Mouse (Mus musculus) hindbrain, embryonic 13.5 days (tissue): Measurements from ENCODE around the gene Ptov1. TPM values are rescaled to one million over a fixed set of nuclear protein-coding genes. Genes with fewer than 3 reads are reported as not detected.

Experiments used
- ATAC-seq: fragments of 200-750 bp; cut with Nextera tagmentation; 2 replicates; pipeline ENCODE4 v1.8.0; 2017; ENCODE audit warnings: moderate TSS enrichment; ENCODE audit not compliant: low FRiP score
- H3K27ac ChIP-seq: fragments of 300-500 bp; sonication (generic); 2 replicates; pipeline ENCODE4 v1.5.1; 2015; ENCODE audit warnings: inconsistent platforms, mild to moderate bottlenecking, moderate library complexity
- H3K27me3 ChIP-seq: fragments of 300-500 bp; sonication (generic); 2 replicates; pipeline ENCODE4 v1.6.1; 2015; ENCODE audit warnings: mild to moderate bottlenecking, inconsistent platforms
- H3K36me3 ChIP-seq: fragments of 300-500 bp; sonication (generic); 2 replicates; pipeline ENCODE4 v1.6.1; 2015; ENCODE audit warnings: mild to moderate bottlenecking, inconsistent platforms
- H3K4me1 ChIP-seq: fragments of 300-500 bp; sonication (generic); replicated peaks from 2 replicates; pipeline ENCODE4 v1.6.1; 2015; ENCODE audit warnings: inconsistent platforms
- H3K4me2 ChIP-seq: fragments of 300-500 bp; sonication (generic); 2 replicates; pipeline ENCODE4 v1.6.1; 2015; ENCODE audit warnings: inconsistent platforms, mild to moderate bottlenecking, moderate library complexity
- H3K4me3 ChIP-seq: fragments of 300-500 bp; sonication (generic); 2 replicates; pipeline ENCODE4 v1.5.1; 2015; ENCODE audit warnings: mild to moderate bottlenecking, inconsistent platforms
- H3K9ac ChIP-seq: fragments of 300-500 bp; sonication (generic); 2 replicates; pipeline ENCODE4 v1.6.1; 2015; ENCODE audit warnings: mild to moderate bottlenecking, inconsistent platforms
- H3K9me3 ChIP-seq: fragments of 300-500 bp; sonication (generic); 2 replicates; pipeline ENCODE4 v1.6.1; 2016; ENCODE audit warnings: inconsistent platforms
- WGBS: fragments of 180-500 bp; shearing (Covaris S2); methylation state at CpG from one replicate; pipeline ENCODE4 v1.1.7; 2015; 5-methylcytosine and 5-hydroxymethylcytosine counted together
- polyA plus RNA-seq: library from polyadenylated mRNA; unstranded; fragments of >200 nt; fragmentation: Nextera tagmentation; extraction: Ambion mirVana; gene quantifications from 2 replicates; pipeline ENCODE4 v1.2.1, GENCODE M21; 2015

Ptov1 gene
- polyA plus RNA-seq, 1 experiment from 2014 or later, result 495 TPM

DNA sequence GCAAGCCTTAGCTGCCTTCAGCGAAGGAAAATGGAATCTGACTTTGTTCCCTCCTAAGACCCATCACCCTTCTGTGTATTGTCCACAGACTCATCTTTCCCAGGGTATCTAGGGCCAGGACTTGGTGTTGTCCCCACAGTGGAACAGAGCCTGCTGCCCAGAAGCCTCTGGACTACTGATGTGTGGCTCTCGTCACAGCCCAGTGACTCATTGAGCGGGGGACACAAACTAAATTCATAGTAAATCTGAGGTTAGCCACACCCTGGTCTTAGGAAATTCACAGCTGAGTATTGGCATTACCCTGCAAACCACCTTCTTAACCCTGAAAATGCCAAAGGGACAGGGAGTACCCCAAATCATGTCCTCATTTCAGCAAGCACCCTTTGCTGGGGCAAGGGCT is 42.8 kb downstream of the Ptov1 start:
- Histone ChIP-seq H3K27me3 (no peaks in the 10 kb centered on the region), H3K4me3 (no peak overlapping the region), H3K9me3 (no peaks in the 10 kb centered on the region), H3K27ac (no peak overlapping the region), H3K4me1 (peaks cover 6% of the 10 kb centered on the region; the same call in 1 of the 2 replicates), H3K9ac (no peak overlapping the region), H3K4me2 (no peak overlapping the region), H3K36me3 (peaks cover 41% of the 10 kb centered on the region)
- WGBS, result 91% methylated on average over 3 of the region's 3 CpGs
- ATAC-seq, result no peak

DNA sequence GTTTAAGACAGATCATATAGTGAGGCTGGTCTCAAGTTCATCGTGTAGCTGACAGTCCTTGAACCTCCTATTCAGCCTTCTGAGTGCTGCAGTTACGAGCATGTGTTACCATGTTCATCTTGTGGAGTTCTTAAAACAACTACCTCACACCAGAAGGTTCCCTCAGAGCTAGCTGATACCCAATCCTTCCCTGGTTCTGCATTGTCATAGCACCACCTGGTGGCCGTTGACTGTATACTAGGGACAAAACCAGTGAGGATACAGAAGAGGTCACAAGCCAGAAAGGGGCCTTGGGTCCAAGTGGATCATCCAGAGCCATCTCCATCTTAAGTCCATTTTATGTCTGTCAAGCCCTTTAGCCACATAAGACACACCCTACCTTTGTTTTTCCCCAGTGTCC is 44.7 kb downstream of the Ptov1 start:
- no peaks in the 10 kb centered on the region for H3K9me3 ChIP-seq
- H3K4me1 ChIP-seq, result peaks cover 17% of the 10 kb centered on the region
- peak; percentile 72; the same call in 1 of the 2 replicates for ATAC-seq
- H3K36me3 ChIP-seq, result peaks cover 22% of the 10 kb centered on the region
- peak overlapping the region; percentile 29; the same call in 1 of the 2 replicates for H3K9ac ChIP-seq
- no peak overlapping the region for H3K27ac ChIP-seq
- no peak overlapping the region for H3K4me2 ChIP-seq
- no peaks in the 10 kb centered on the region for H3K27me3 ChIP-seq
- 28% methylated on average over 3 of the region's 3 CpGs for WGBS
- no peak overlapping the region for H3K4me3 ChIP-seq

DNA sequence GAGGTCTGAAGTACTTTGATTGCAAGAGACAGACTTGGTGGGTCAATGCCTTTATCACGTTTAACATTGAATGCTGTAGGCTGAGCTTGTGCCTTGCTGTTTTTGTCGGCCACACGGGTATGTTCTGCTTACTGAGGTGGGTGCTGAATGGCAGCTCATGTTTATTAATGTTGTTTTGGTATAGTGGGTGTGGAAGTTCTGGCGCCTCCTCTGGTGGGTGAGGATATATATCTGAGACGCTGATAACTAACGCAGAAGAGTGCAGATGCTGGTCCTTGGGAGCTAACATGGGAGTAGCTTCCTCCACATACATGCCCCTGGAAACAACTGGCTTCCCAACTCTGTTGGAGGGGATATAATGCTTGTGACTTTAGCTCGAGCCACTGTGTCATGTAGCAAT is 46.2 kb downstream of the Ptov1 start:
- no peaks in the 10 kb centered on the region for H3K27me3 ChIP-seq
- WGBS, result 38% methylated on average over 7 of the region's 7 CpGs
- peaks cover 32% of the 10 kb centered on the region for H3K4me1 ChIP-seq
- peaks cover 7% of the 10 kb centered on the region; the same call in 1 of the 2 replicates for H3K36me3 ChIP-seq
- no peak for ATAC-seq
- H3K9ac ChIP-seq, result no peak overlapping the region; the same call in 1 of the 2 replicates
- H3K9me3 ChIP-seq, result no peaks in the 10 kb centered on the region
- H3K4me2 ChIP-seq, result no peak overlapping the region
- H3K27ac ChIP-seq, result no peak overlapping the region
- no peak overlapping the region for H3K4me3 ChIP-seq

DNA sequence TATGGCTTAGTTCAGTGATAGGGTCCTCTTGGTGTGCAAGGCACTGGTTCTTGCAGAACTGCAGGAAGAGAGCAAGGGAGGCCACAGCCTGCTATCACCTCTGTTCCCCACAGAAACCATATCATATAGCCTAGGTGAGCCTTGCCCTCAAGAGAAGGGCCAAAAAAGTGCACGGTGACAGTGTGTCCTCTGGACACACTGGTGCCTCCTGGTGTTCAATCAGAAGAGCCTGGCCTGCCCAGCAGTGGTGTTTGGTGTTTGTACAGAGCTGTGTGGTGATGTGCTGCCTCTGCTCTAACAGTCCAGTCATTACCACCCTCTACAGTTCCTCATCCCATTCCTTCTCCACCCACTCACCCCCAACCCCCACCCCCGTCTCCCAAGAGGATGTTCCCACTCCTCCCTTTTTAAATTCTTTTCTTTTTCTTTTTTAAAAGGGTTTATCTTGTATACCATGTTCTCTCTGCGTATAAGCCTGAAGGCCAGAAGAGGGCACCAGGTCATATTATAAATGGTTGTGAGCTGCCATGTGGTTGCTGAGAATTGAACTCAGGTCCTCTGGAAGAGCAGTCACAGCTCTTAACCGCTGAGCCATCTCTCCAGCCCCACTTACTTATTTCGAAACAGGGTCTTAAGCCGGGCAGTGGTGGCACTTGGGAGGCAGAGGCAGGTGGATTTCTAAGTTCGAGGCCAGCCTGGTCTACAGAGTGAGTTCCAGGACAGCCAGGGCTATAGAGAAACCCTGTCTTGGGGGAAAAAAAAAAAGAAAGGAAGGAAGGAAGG is 47.7 kb downstream of the Ptov1 start:
- WGBS, result 85% methylated on average over 7 of the region's 7 CpGs
- Histone ChIP-seq H3K4me1 (peaks cover 47% of the 10 kb centered on the region), H3K9ac (no peak overlapping the region), H3K36me3 (no peaks in the 10 kb centered on the region), H3K4me2 (no peak overlapping the region), H3K27me3 (no peaks in the 10 kb centered on the region), H3K9me3 (no peaks in the 10 kb centered on the region), H3K4me3 (no peak overlapping the region), H3K27ac (no peak overlapping the region)
- no peak for ATAC-seq

DNA sequence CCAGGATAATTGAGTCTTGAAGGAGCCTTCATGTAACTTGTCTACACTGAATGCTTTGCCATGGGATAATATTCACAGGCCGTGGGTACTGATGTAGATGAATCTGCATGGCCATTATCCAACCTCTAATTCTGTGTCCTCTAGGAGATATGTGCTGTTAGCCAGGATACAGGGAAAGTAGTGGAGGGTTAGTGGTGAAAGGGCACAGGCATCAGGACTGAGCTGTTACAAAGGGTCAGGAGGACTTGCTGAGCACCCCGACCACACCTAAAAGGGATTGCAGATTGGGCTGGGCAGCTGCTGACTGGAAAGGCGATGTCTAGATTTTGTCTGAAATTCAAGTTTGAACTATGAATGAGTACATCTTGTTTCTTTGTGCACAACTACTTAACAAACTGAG is 49.1 kb downstream of the Ptov1 start:
- 92% methylated on average over 3 of the region's 3 CpGs for WGBS
- H3K4me2 ChIP-seq, result no peak overlapping the region
- H3K4me1 ChIP-seq, result peaks cover 47% of the 10 kb centered on the region
- H3K9me3 ChIP-seq, result no peaks in the 10 kb centered on the region
- no peak overlapping the region for H3K4me3 ChIP-seq
- no peak overlapping the region for H3K9ac ChIP-seq
- H3K27me3 ChIP-seq, result no peaks in the 10 kb centered on the region
- no peaks in the 10 kb centered on the region for H3K36me3 ChIP-seq
- no peak overlapping the region for H3K27ac ChIP-seq
- no peak for ATAC-seq

DNA sequence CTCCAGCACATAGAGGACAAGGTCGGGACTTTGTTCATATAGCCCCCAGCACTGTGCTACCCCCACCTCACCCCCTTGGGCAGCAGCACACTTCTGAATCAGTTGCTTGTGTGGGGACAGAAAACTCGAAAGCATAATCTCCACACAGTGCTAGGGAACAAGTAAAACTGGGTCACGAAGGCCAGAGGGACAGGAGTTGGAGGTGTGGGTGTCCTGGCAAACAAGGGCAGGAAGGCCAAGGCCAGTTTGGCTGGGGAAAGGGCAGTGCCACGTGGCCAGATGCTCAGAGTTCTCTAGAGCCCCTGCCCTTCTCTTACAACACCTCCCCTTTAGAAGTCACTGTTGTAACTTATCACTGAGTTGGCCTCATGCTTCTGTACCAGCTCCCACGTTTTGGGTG is 49.7 kb downstream of the Ptov1 start:
- Histone ChIP-seq H3K4me3 (no peak overlapping the region), H3K9ac (peak overlapping the region; percentile 46; the same call in 1 of the 2 replicates), H3K4me2 (no peak overlapping the region), H3K27ac (no peak overlapping the region), H3K36me3 (no peaks in the 10 kb centered on the region), H3K9me3 (no peaks in the 10 kb centered on the region), H3K4me1 (peaks cover 54% of the 10 kb centered on the region), H3K27me3 (no peaks in the 10 kb centered on the region)
- ATAC-seq, result no peak
- 71% methylated on average over 5 of the region's 5 CpGs for WGBS

DNA sequence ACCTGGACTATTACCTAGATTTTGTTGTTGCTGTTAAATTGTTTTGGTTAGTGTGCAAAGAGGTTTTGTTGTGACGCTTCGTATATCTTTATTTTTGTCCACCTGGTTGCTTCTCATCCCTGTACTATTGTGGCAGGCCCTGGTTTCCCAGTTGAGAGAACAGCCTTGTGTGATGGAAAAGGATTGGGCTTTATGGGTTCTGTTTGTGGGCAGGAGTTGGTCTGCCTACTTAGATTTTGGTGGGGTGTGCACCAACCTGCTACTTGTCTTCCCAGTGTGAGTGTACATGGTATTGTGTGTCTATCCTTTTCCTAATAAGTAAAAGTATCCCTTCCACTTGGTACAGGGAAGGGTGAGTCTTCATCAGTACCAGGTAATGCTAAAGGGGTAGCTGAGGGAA is 50.2 kb downstream of the Ptov1 start:
- Histone ChIP-seq H3K9me3 (no peaks in the 10 kb centered on the region), H3K4me1 (peaks cover 52% of the 10 kb centered on the region), H3K36me3 (no peaks in the 10 kb centered on the region), H3K27me3 (no peaks in the 10 kb centered on the region), H3K4me2 (peak overlapping the region; percentile 83), H3K4me3 (no peak overlapping the region), H3K9ac (peak overlapping the region; percentile 53), H3K27ac (0 out of 2 replicates have a peak overlapping the region, but pooled peaks have one; percentile 10)
- WGBS, result 89% methylated on average over 2 of the region's 2 CpGs
- ATAC-seq, result no peak

DNA sequence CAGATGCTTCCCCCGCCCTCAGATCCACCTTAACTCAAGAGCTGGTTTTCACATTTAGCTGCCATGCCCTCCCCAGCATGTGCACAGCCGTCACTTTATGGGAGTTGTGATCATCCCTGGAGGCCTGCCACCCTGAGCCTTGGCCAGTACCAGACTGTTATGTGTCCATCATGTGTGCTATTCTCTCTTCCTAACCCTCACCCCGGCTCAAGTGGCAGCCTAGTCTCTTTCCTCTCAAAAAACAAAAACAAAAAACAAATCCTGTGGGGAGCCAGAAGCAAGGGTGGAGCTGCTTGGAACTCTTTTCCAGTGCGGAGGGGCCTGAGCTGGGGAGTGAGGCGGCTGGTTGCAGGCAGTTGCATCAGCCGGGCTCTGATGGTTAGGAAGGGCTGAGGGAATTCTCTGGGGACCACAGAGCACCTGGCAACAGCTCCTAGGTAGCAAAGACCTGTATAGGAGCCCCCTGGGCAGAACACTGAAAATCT is 50.8 kb downstream of the Ptov1 start:
- 39% methylated on average over 6 of the region's 6 CpGs for WGBS
- H3K9ac ChIP-seq, result peak overlapping the region; percentile 53
- ATAC-seq, result no peak
- H3K27ac ChIP-seq, result 0 out of 2 replicates have a peak overlapping the region, but pooled peaks have one; percentile 10
- H3K4me1 ChIP-seq, result peaks cover 50% of the 10 kb centered on the region
- H3K4me2 ChIP-seq, result peak overlapping the region; percentile 83
- H3K9me3 ChIP-seq, result no peaks in the 10 kb centered on the region
- H3K4me3 ChIP-seq, result peak overlapping the region; percentile 10; the same call in 1 of the 2 replicates
- no peaks in the 10 kb centered on the region for H3K27me3 ChIP-seq
- H3K36me3 ChIP-seq, result no peaks in the 10 kb centered on the region

DNA sequence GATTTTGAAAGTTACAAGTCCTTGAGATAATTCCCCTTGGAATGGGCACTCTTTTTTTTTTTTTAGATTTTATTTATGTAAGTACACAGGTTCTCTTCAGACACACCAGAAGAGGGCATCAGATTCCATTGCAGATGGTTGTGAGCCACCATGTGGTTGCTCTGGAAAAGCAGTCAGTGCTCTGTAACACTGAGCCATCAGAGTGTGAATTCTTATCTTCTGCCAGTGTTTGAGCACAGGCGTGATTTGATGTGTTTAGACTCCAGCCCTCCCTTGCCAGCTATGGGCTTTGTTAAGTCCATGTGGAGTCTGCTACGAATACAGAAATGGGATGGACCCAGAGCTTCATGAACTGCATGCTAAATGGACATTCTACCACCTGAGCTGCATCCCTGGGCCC is 51.4 kb downstream of the Ptov1 start:
- Histone ChIP-seq H3K27me3 (no peaks in the 10 kb centered on the region), H3K9ac (no peak overlapping the region), H3K4me2 (peak overlapping the region; percentile 83), H3K4me1 (peaks cover 50% of the 10 kb centered on the region), H3K4me3 (peak overlapping the region; percentile 84; the same call in 1 of the 2 replicates), H3K36me3 (no peaks in the 10 kb centered on the region), H3K9me3 (no peaks in the 10 kb centered on the region), H3K27ac (no peak overlapping the region)
- WGBS, result 40% methylated on average over 2 of the region's 2 CpGs
- ATAC-seq, result no peak

DNA sequence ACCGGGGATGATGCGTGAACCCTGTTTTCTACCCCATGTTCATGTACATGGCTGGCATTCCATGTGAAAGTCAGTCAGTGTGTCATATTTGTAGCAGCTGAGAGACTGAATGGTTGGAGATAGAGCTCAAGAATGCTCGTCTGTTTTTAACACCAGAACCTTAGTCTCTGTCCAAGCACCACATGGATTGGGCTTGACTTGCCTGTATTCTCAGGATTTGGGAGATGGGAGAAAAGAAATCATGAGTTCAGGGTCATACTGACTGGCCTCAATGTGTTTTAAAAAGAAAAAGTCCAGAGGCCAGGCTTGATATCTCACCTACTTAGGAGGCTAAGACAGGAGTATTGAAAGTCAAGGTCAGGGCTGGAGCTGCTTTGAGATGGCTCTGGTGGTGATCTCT is 52.1 kb downstream of the Ptov1 start:
- ATAC-seq, result no peak
- H3K27ac ChIP-seq, result no peak overlapping the region
- H3K9ac ChIP-seq, result peak overlapping the region; percentile 93
- WGBS, result 33% methylated on average over 3 of the region's 3 CpGs
- peak overlapping the region; percentile 84 for H3K4me3 ChIP-seq
- no peaks in the 10 kb centered on the region for H3K9me3 ChIP-seq
- peak overlapping the region; percentile 83 for H3K4me2 ChIP-seq
- no peaks in the 10 kb centered on the region for H3K27me3 ChIP-seq
- peaks cover 50% of the 10 kb centered on the region for H3K4me1 ChIP-seq
- H3K36me3 ChIP-seq, result no peaks in the 10 kb centered on the region

DNA sequence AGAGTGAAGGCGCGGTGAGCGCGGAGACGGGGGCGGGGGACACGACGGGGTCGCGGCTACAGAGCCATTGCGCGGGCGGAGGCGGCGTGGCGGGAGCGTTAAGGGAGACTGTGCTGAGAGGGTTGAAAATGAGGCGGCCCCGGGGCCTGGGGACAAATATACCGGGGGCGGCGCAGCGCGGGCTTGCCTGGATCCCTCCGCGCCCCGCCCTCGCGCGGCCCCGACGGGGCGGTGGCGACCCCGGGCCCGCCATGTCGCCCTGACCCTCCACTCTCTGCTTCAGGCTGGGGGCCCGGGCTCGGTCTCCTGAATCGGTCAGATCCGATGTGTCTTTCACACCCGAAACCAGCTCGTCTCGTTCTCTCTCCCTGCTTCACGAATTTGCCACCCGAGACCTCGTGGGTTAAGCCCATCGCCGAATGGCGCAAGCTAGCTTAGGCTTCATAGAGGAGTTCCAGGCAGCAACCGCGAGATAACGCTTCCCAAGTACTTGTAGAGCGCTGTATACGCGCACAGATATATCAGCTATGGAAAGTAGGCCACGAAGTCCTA is 53.0 kb downstream of the Ptov1 start, which contains the start of gene Atf5:
TSS of gene Atf5 (minus strand) at position 189 of the 552 bp plus-strand sequence.
- H3K36me3 ChIP-seq, result 0 out of 2 replicates have a peak, but pooled peaks cover 5% of the 10 kb centered on the region
- H3K4me2 ChIP-seq, result peak within 1 kb of the TSS; percentile 83
- H3K4me1 ChIP-seq, result peaks cover 48% of the 10 kb centered on the region
- ATAC-seq, result peak; percentile 2; the same call in 1 of the 2 replicates
- WGBS, result under 1% methylated on average over 55 of the region's 57 CpGs
- H3K9ac ChIP-seq, result peak within 1 kb of the TSS; percentile 93
- peak within 1 kb of the TSS; percentile 84 for H3K4me3 ChIP-seq
- H3K27me3 ChIP-seq, result no peaks in the 10 kb centered on the region
- H3K27ac ChIP-seq, result peak within 1 kb of the TSS; percentile 94
- no peaks in the 10 kb centered on the region for H3K9me3 ChIP-seq

DNA sequence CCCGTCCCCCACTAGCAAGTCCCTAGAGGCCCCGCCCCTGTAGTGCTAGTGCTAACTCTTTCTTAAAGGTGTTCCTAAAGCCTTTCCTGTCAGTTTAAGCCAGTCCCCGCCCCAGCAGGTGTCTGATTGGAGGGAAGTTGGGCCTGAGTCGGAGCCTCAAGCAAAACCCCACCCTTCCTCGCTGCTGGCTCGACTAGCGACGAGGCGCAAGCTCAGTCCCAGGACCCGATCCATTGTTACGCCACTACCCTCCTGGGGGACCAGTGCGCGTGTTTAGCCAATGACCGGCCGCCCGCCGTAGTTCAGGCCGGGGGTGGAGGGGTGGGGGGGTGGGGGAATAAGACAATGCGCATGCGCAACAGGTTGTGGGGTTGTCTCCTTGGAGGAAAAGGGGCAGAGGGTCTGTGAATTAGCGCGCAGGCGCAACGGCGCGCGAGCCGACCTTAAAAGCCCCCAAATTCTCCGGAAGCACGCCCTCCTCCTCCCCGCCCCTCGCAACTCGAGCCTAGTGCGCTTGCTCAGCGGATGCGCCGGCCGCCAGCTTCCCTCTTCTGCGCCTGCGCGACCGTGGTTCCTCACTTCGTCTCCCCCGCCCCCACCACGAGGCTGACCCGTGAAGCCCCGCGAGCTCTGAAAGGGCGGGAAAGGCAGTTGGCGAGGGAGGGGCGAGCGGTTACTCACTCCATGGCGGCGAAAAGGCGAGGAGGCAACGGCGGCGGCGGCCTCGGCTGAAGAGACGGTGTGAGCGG is 53.7 kb downstream of the Ptov1 start, which contains the start of the genes Nup62 and Il4i1:
TSS of gene Nup62 (plus strand) at position 368 of the 749 bp plus-strand sequence.
TSS of gene Il4i1 (plus strand) at position 667 of the 749 bp plus-strand sequence.
- peak; percentile 95 for ATAC-seq
- H3K9ac ChIP-seq, result peak within 1 kb of the TSS; percentile 93
- no peaks in the 10 kb centered on the region for H3K27me3 ChIP-seq
- peak within 1 kb of the TSS; percentile 83 for H3K4me2 ChIP-seq
- H3K4me1 ChIP-seq, result peaks cover 46% of the 10 kb centered on the region
- peak within 1 kb of the TSS; percentile 84 for H3K4me3 ChIP-seq
- H3K36me3 ChIP-seq, result peaks cover 7% of the 10 kb centered on the region; the same call in 1 of the 2 replicates
- 0% methylated on average over 62 of the region's 62 CpGs for WGBS
- H3K9me3 ChIP-seq, result no peaks in the 10 kb centered on the region
- peak within 1 kb of the TSS; percentile 94 for H3K27ac ChIP-seq
